32 mouse cellular contexts compared by ENCODE assay signal in genomic region chr3:28099175-28099574, GRCm38 (mm10).
DNase-seq lines count a peak whose midpoint lies in the region; ATAC-seq and TF ChIP-seq lines count a peak whose summit lies in the region.
"Had no signal": no experiment of that assay in that cellular context is flagged by ENCODE, and none has a peak within 500 bp of the region (broad histone marks: within the 10 kb centered on the region; RNA-seq: fewer than 3 reads in every experiment).

No protein-coding gene starts in this region.

- intact Hi-C loops in gastrocnemius, adult 2 months (cut with DNase I), result no loop called here

- no peaks in the 10 kb centered on the region for H3K4me1 ChIP-seq in liver, embryonic 13.5 days (replicated peaks)
- no peaks in the 10 kb centered on the region for H3K4me1 ChIP-seq in liver, embryonic 11.5 days (replicated peaks; ENCODE audit: control insufficient read depth, insufficient read depth, low read length)
- no peaks in the 10 kb centered on the region for H3K4me1 ChIP-seq in lung, postnatal 0 days (ENCODE audit: insufficient read depth, low read depth, low read length)
- H3K4me1 ChIP-seq: embryonic facial prominence, embryonic 12.5 days; forebrain, embryonic 10.5 days; forebrain, embryonic 15.5 days; kidney, embryonic 15.5 days; limb, embryonic 12.5 days; liver, embryonic 15.5 days; midbrain, embryonic 10.5 days; midbrain, embryonic 15.5 days had no signal

- peaks cover 7% of the 10 kb centered on the region; the same call in 1 of the 2 replicates for H3K36me3 ChIP-seq in liver, embryonic 13.5 days
- H3K36me3 ChIP-seq in liver, embryonic 11.5 days (ENCODE audit: control insufficient read depth, insufficient read depth, low read length), result no peaks in the 10 kb centered on the region
- peaks cover 3% of the 10 kb centered on the region; the same call in 1 of the 2 replicates for H3K36me3 ChIP-seq in lung, postnatal 0 days (ENCODE audit: insufficient read depth, low read length)
- H3K36me3 ChIP-seq: embryonic facial prominence, embryonic 12.5 days; forebrain, embryonic 10.5 days; forebrain, embryonic 15.5 days; G1E; kidney, embryonic 15.5 days; limb, embryonic 12.5 days; midbrain, embryonic 10.5 days; midbrain, embryonic 15.5 days had no signal

- H3K4me2 ChIP-seq in liver, embryonic 13.5 days, result no peak overlapping the region
- H3K4me2 ChIP-seq in liver, embryonic 11.5 days, result no peak overlapping the region
- no peak overlapping the region for H3K4me2 ChIP-seq in lung, postnatal 0 days (replicated peaks; ENCODE audit: low read depth, low read length)
- H3K4me2 ChIP-seq: embryonic facial prominence, embryonic 12.5 days; forebrain, embryonic 15.5 days; heart, embryonic 13.5 days; hindbrain, embryonic 14.5 days; kidney, embryonic 15.5 days; limb, embryonic 12.5 days; liver, embryonic 15.5 days; midbrain, embryonic 15.5 days had no signal

- no peak overlapping the region for H3K4me3 ChIP-seq in liver, embryonic 13.5 days (replicated peaks)
- H3K4me3 ChIP-seq in liver, embryonic 11.5 days (ENCODE audit: low read depth, low read length), result no peak overlapping the region
- H3K4me3 ChIP-seq in lung, postnatal 0 days (ENCODE audit: low read depth, low read length), result no peak overlapping the region
- no peak overlapping the region for H3K4me3 ChIP-seq in gastrocnemius, adult 2 months
- H3K4me3 ChIP-seq: embryonic facial prominence, embryonic 12.5 days; forebrain, embryonic 10.5 days; forebrain, embryonic 15.5 days; heart, embryonic 13.5 days; kidney, embryonic 15.5 days; layer of hippocampus, adult 2 months; left cerebral cortex, adult 2 months; limb, embryonic 12.5 days; liver, embryonic 15.5 days; midbrain, embryonic 10.5 days; midbrain, embryonic 15.5 days had no signal

- H3K9me3 ChIP-seq in liver, embryonic 13.5 days (replicated peaks), result no peaks in the 10 kb centered on the region
- H3K9me3 ChIP-seq in liver, embryonic 11.5 days (ENCODE audit: control insufficient read depth, low read length), result no peaks in the 10 kb centered on the region
- no peaks in the 10 kb centered on the region for H3K9me3 ChIP-seq in lung, postnatal 0 days (ENCODE audit: low read length)
- H3K9me3 ChIP-seq: embryonic facial prominence, embryonic 12.5 days; forebrain, embryonic 10.5 days; forebrain, embryonic 15.5 days; G1E; heart, embryonic 13.5 days; kidney, embryonic 15.5 days; limb, embryonic 12.5 days; liver, embryonic 15.5 days; midbrain, embryonic 10.5 days; midbrain, embryonic 15.5 days had no signal

- no peak for TF ChIP-seq CTCF in lung, postnatal 0 days (IDR thresholded peaks at IDR 0.05)
- TF ChIP-seq CTCF in gastrocnemius, adult 2 months (IDR thresholded peaks at IDR 0.05), result no peak

- H3K9ac ChIP-seq in liver, embryonic 13.5 days, result no peak overlapping the region
- H3K9ac ChIP-seq in liver, embryonic 11.5 days (ENCODE audit: low read depth, low read length), result no peak overlapping the region
- no peak overlapping the region for H3K9ac ChIP-seq in lung, postnatal 0 days (replicated peaks; ENCODE audit: low read depth)
- H3K9ac ChIP-seq: embryonic facial prominence, embryonic 12.5 days; forebrain, embryonic 15.5 days; heart, embryonic 13.5 days; hindbrain, embryonic 14.5 days; kidney, embryonic 15.5 days; limb, embryonic 12.5 days; liver, embryonic 15.5 days; midbrain, embryonic 15.5 days had no signal

- no peaks in the 10 kb centered on the region for H3K27me3 ChIP-seq in liver, embryonic 13.5 days
- no peaks in the 10 kb centered on the region for H3K27me3 ChIP-seq in liver, embryonic 11.5 days (replicated peaks; ENCODE audit: control insufficient read depth, insufficient read depth, low read length)
- no peaks in the 10 kb centered on the region for H3K27me3 ChIP-seq in lung, postnatal 0 days (replicated peaks; ENCODE audit: insufficient read depth, low read length)
- H3K27me3 ChIP-seq: embryonic facial prominence, embryonic 12.5 days; forebrain, embryonic 15.5 days; heart, embryonic 13.5 days; kidney, embryonic 15.5 days; limb, embryonic 12.5 days; liver, embryonic 15.5 days; midbrain, embryonic 15.5 days had no signal

- TF ChIP-seq EP300 in lung, postnatal 0 days (IDR thresholded peaks at IDR 0.05), result peak; percentile 91

- H3K27ac ChIP-seq in liver, embryonic 13.5 days, result no peak overlapping the region
- no peak overlapping the region for H3K27ac ChIP-seq in liver, embryonic 11.5 days (ENCODE audit: low read depth, low read length)
- H3K27ac ChIP-seq in lung, postnatal 0 days (ENCODE audit: low read length), result no peak overlapping the region
- H3K27ac ChIP-seq in gastrocnemius, adult 2 months, result no peak overlapping the region
- H3K27ac ChIP-seq: embryonic facial prominence, embryonic 12.5 days; forebrain, embryonic 10.5 days; forebrain, embryonic 15.5 days; heart, embryonic 13.5 days; hindbrain, embryonic 14.5 days; kidney, embryonic 15.5 days; layer of hippocampus, adult 2 months; left cerebral cortex, adult 2 months; limb, embryonic 12.5 days; liver, embryonic 15.5 days; macrophage; midbrain, embryonic 10.5 days; midbrain, embryonic 15.5 days; stomach, postnatal 0 days had no signal

- ATAC-seq in liver, embryonic 13.5 days (ENCODE audit: low read depth), result no peak
- no peak for ATAC-seq in liver, embryonic 11.5 days (replicated peaks; ENCODE audit: low FRiP score)
- ATAC-seq in lung, postnatal 0 days, result peak; percentile 90
- ATAC-seq: forebrain, embryonic 15.5 days; inflammation-experienced regulatory T-cells, adult 6 months; midbrain, embryonic 15.5 days had no signal

- DNase-seq in liver, embryonic 13.5 days, result peak; percentile 3
- no peak for DNase-seq in liver, embryonic 11.5 days (ENCODE audit: low spot score)
- DNase-seq in c-Kit-positive CD71-negative TER-119-negative erythroid progenitor cells, embryonic 14.5 days (ENCODE audit: low read depth), result peak; percentile 23
- DNase-seq in lung, postnatal 0 days (ENCODE audit: low spot score), result peak; percentile 96
- DNase-seq in lung, postnatal 4 days, result peak; percentile 18 to 37
- DNase-seq in thymus, postnatal 10 days (ENCODE audit: low spot score in 2 of 2), result no peak
- DNase-seq in adrenal gland, adult 18-20 months (ENCODE audit: low spot score in 2 of 2), result no peak
- DNase-seq in gastrocnemius, adult 2 months, result no peak
- DNase-seq: adrenal gland, postnatal 14 days; cerebellum, adult 11-12 months; cerebellum, postnatal 10 days; gastrocnemius, postnatal 36 days; heart, postnatal 10 days; kidney, adult 11 months; kidney, postnatal 36 days; right cerebral cortex, postnatal 25 days had no signal

- WGBS in liver, embryonic 13.5 days (ENCODE audit: insufficient replicate concordance), result 64% methylated on average over 9 of the region's 9 CpGs
- WGBS in liver, embryonic 11.5 days, result 80% methylated on average over 9 of the region's 9 CpGs
- 47% methylated on average over 7 of the region's 9 CpGs for WGBS in lung, postnatal 0 days

Comparison
In these comparisons a context has a peak if more than half of its experiments do, and no peak if none do; other contexts are left out.
1. DNase-seq: peak in liver, embryonic 13.5 days (single experiment), c-Kit-positive CD71-negative TER-119-negative erythroid progenitor cells, embryonic 14.5 days (single experiment), lung, postnatal 0 days (single experiment) and lung, postnatal 4 days (2 of 2); none in liver, embryonic 11.5 days (single experiment), thymus, postnatal 10 days (0 of 2), adrenal gland, adult 18-20 months (0 of 2) and gastrocnemius, adult 2 months (single experiment).